Mouse (Mus musculus): ENCODE results near the gene Pirb.

GRCm38 (mm10) chr7:3691919-3692318 lies 28.3 kb downstream of the Pirb start:
- TF ChIP-seq EP300 (IDR thresholded peaks at IDR 0.05) (no peak), CTCF (IDR thresholded peaks at IDR 0.05) (no peak)

All from lung, postnatal 0 days (tissue).